Mouse (Mus musculus) small intestine, adult 2 months (tissue): Measurements from ENCODE around the gene Efnb2. TPM values are rescaled to one million over a fixed set of nuclear protein-coding genes. Genes with fewer than 3 reads are reported as not detected.

Experiments used
- H3K27ac ChIP-seq: fragments of 200-500 bp; 2 replicates; pipeline ENCODE4 v1.5.1; 2012; ENCODE audit warnings: low read depth, low read length, control low read depth, inconsistent platforms; ENCODE audit not compliant: insufficient read depth
- H3K27me3 ChIP-seq: fragments of 200-500 bp; 2 replicates; pipeline ENCODE4 v1.6.1; 2012; ENCODE audit warnings: mild to moderate bottlenecking, moderate library complexity, low read length, inconsistent platforms; ENCODE audit not compliant: control insufficient read depth, insufficient read depth
- H3K36me3 ChIP-seq: fragments of 200-500 bp; 2 replicates; pipeline ENCODE4 v1.6.1; 2012; ENCODE audit warnings: mild to moderate bottlenecking, low read length, control low read depth, inconsistent platforms; ENCODE audit not compliant: control insufficient read depth, insufficient read depth
- H3K4me1 ChIP-seq: fragments of 200-500 bp; 2 replicates; pipeline ENCODE4 v1.6.1; 2012; ENCODE audit warnings: low read length, inconsistent platforms, mixed read lengths; ENCODE audit not compliant: control insufficient read depth, insufficient read depth, insufficient read length
- H3K4me3 ChIP-seq: fragments of 200-500 bp; 2 replicates; pipeline ENCODE4 v1.5.1; 2012; ENCODE audit warnings: low read depth, mild to moderate bottlenecking, control low read depth, inconsistent platforms, low read length, moderate library complexity
- CTCF ChIP-seq: fragments of 200-500 bp; IDR thresholded peaks from 2 replicates; pipeline ENCODE4 v1.5.1; 2012; ENCODE audit warnings: low read depth, mild to moderate bottlenecking, control low read depth, inconsistent platforms, low read length, moderate library complexity, mixed read lengths; ENCODE audit not compliant: insufficient replicate concordance, insufficient read length; ENCODE audit errors: extremely low read depth
- POLR2A ChIP-seq: fragments of 200-500 bp; IDR thresholded peaks from 2 replicates; pipeline ENCODE4 v1.6.1; 2012; ENCODE audit warnings: low read depth, mild to moderate bottlenecking, control low read depth, inconsistent platforms, low read length, moderate library complexity
- WGBS: fragments of 180-500 bp; shearing (Covaris S2); methylation state at CpG from one replicate; pipeline ENCODE4 v1.1.7; 2018; 5-methylcytosine and 5-hydroxymethylcytosine counted together
- polyA plus RNA-seq: library from polyadenylated mRNA; depleted of rRNA; stranded (reverse); fragments of >200 nt; gene quantifications from 2 replicates; pipeline ENCODE4 v1.2.3, GENCODE M21; 2012

Efnb2 gene
- polyA plus RNA-seq, 1 experiment = 77.8 TPM

- Histone ChIP-seq H3K4me3 (no peak overlapping the region), H3K27me3 (no peaks in the 10 kb centered on the region), H3K36me3 (no peaks in the 10 kb centered on the region; the same call in 1 of the 2 replicates), H3K4me1 (peaks cover 7% of the 10 kb centered on the region; the same call in 1 of the 2 replicates), H3K27ac (no peak overlapping the region)
- no peak for TF ChIP-seq POLR2A
- TF ChIP-seq CTCF = no peak
- 84% methylated on average over 4 of the region's 4 CpGs for WGBS
Measured at GRCm38 (mm10) chr8:8611928-8612327, 49.1 kb downstream of the Efnb2 start.

GRCm38 (mm10) chr8:8609791-8610190, 51.3 kb downstream of the Efnb2 start:
- Histone ChIP-seq H3K36me3 (no peaks in the 10 kb centered on the region), H3K4me1 (peaks cover 17% of the 10 kb centered on the region; the same call in 1 of the 2 replicates), H3K27me3 (no peaks in the 10 kb centered on the region), H3K4me3 (no peak overlapping the region), H3K27ac (no peak overlapping the region)
- WGBS = 74% methylated on average over 7 of the region's 7 CpGs
- TF ChIP-seq POLR2A = no peak
- no peak for TF ChIP-seq CTCF

- TF ChIP-seq POLR2A (no peak), CTCF (no peak)
- H3K27me3 ChIP-seq = no peaks in the 10 kb centered on the region
- WGBS = 76% methylated on average over 5 of the region's 5 CpGs
Measured at GRCm38 (mm10) chr8:8609141-8609540, 51.9 kb downstream of the Efnb2 start.

GRCm38 (mm10) chr8:8605621-8606020, 55.4 kb downstream of the Efnb2 start:
- 31% methylated on average over 4 of the region's 4 CpGs for WGBS

More at GRCm38 (mm10) chr8:8609141-8609540, 51.9 kb downstream of the Efnb2 start:
- Histone ChIP-seq H3K4me3 (no peak overlapping the region), H3K4me1 (peaks cover 20% of the 10 kb centered on the region; the same call in 1 of the 2 replicates), H3K27ac (no peak overlapping the region), H3K36me3 (no peaks in the 10 kb centered on the region)

GRCm38 (mm10) chr8:8603875-8604274, 57.2 kb downstream of the Efnb2 start:
- H3K27me3 ChIP-seq = no peaks in the 10 kb centered on the region
- H3K27ac ChIP-seq = peak overlapping the region; percentile 45
- TF ChIP-seq CTCF = no peak
- no peak for TF ChIP-seq POLR2A
- peaks cover 28% of the 10 kb centered on the region; the same call in 1 of the 2 replicates for H3K4me1 ChIP-seq
- no peaks in the 10 kb centered on the region for H3K36me3 ChIP-seq
- 21% methylated on average over 6 of the region's 6 CpGs for whole genome bisulfite sequencing
- no peak overlapping the region for H3K4me3 ChIP-seq

More at GRCm38 (mm10) chr8:8605621-8606020, 55.4 kb downstream of the Efnb2 start:
- no peaks in the 10 kb centered on the region for H3K27me3 ChIP-seq
- no peak overlapping the region for H3K4me3 ChIP-seq
- no peaks in the 10 kb centered on the region for H3K36me3 ChIP-seq
- H3K4me1 ChIP-seq = peaks cover 28% of the 10 kb centered on the region; the same call in 1 of the 2 replicates
- TF ChIP-seq POLR2A (no peak), CTCF (no peak)
- peak overlapping the region; percentile 37 for H3K27ac ChIP-seq

GRCm38 (mm10) chr8:8602616-8603461, 58.2 kb downstream of the Efnb2 start:
- Histone ChIP-seq H3K27ac (peak overlapping the region; percentile 90), H3K4me3 (no peak overlapping the region)
- TF ChIP-seq POLR2A (no peak; the same call in 1 of the 2 replicates), CTCF (no peak)

GRCm38 (mm10) chr8:8599931-8600330, 61.1 kb downstream of the Efnb2 start:
- H3K4me3 ChIP-seq = no peak overlapping the region
- no peaks in the 10 kb centered on the region for H3K36me3 ChIP-seq
- no peak overlapping the region for H3K27ac ChIP-seq
- TF ChIP-seq POLR2A (no peak), CTCF (no peak)
- no peaks in the 10 kb centered on the region for H3K27me3 ChIP-seq
- H3K4me1 ChIP-seq = peaks cover 12% of the 10 kb centered on the region; the same call in 1 of the 2 replicates
- 86% methylated on average over 7 of the region's 7 CpGs for WGBS

More at GRCm38 (mm10) chr8:8602616-8603461, 58.2 kb downstream of the Efnb2 start:
- no peaks in the 10 kb centered on the region for H3K36me3 ChIP-seq
- no peaks in the 10 kb centered on the region for H3K27me3 ChIP-seq
- WGBS = 20% methylated on average over 7 of the region's 7 CpGs
- peaks cover 28% of the 10 kb centered on the region; the same call in 1 of the 2 replicates for H3K4me1 ChIP-seq
